Comparison of ENCODE assay signal across 15 mouse cellular contexts in the genomic region with DNA sequence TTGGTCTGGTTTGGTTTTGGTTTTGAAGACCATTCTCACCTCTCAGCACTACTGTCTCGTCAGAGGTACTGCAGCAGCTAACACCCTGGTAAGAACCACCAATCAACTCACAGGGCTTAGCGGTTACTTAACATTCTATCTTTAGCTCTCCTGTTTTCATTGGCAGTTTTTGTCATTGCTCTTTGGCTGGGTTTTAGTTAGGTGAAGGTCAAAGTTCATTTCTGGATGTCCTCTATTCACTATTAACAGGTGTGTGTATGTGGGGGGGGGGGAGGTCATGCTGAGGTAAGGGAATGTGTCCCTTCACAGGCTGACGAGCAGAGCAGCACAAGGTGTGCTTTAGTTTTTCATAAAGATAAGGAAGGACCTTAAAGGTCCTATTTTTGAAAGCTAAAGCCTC.
A peak's percentile ranks its signal among the peaks of the same experiment; 100 is the strongest.
DNase-seq lines count a peak whose midpoint lies in the region; ATAC-seq lines count a peak whose summit lies in the region.
"Had no signal": no experiment of that assay in that cellular context is flagged by ENCODE, and none has a peak within 500 bp of the region (broad histone marks: within the 10 kb centered on the region; RNA-seq: fewer than 3 reads in every experiment).

No protein-coding gene starts in this region.

- H3K4me1 ChIP-seq in heart, embryonic 15.5 days (replicated peaks): peaks cover 22% of the 10 kb centered on the region
- H3K4me1 ChIP-seq in heart, embryonic 11.5 days (ENCODE audit: control insufficient read depth, insufficient read depth, low read length): peaks cover 7% of the 10 kb centered on the region
- H3K4me1 ChIP-seq in liver, embryonic 13.5 days (replicated peaks): peaks cover 9% of the 10 kb centered on the region

- H3K27ac ChIP-seq in heart, embryonic 15.5 days: peak overlapping the region; percentile 74
- no peak overlapping the region for H3K27ac ChIP-seq in heart, embryonic 11.5 days (ENCODE audit: low read depth, low read length)
- H3K27ac ChIP-seq in liver, embryonic 13.5 days: no peak overlapping the region
- H3K27ac ChIP-seq: hindbrain, postnatal 0 days; macrophage; midbrain, embryonic 13.5 days had no signal

- H3K9ac ChIP-seq in heart, embryonic 15.5 days: no peak overlapping the region
- no peak overlapping the region for H3K9ac ChIP-seq in heart, embryonic 11.5 days (ENCODE audit: low read depth, low read length)
- no peak overlapping the region for H3K9ac ChIP-seq in liver, embryonic 13.5 days
- H3K9ac ChIP-seq: lung, embryonic 14.5 days; midbrain, embryonic 13.5 days had no signal

- ATAC-seq in heart, embryonic 15.5 days (replicated peaks; ENCODE audit: insufficient number of reproducible peaks, insufficient read depth, low FRiP score, low read depth): peak; percentile 66; the same call in 1 of the 2 replicates
- ATAC-seq in heart, embryonic 11.5 days (replicated peaks; ENCODE audit: insufficient number of reproducible peaks, low FRiP score, low TSS enrichment): no peak
- ATAC-seq in liver, embryonic 13.5 days (ENCODE audit: low read depth): peak; percentile 71
- ATAC-seq: forebrain, embryonic 14.5 days; hindbrain, postnatal 0 days; midbrain, embryonic 13.5 days had no signal

- no peaks in the 10 kb centered on the region for H3K9me3 ChIP-seq in heart, embryonic 15.5 days (replicated peaks)
- H3K9me3 ChIP-seq in heart, embryonic 11.5 days (replicated peaks; ENCODE audit: control insufficient read depth, low read length): no peaks in the 10 kb centered on the region
- H3K9me3 ChIP-seq in liver, embryonic 13.5 days (replicated peaks): no peaks in the 10 kb centered on the region
- H3K9me3 ChIP-seq: midbrain, embryonic 13.5 days had no signal

- no peaks in the 10 kb centered on the region for H3K36me3 ChIP-seq in heart, embryonic 15.5 days
- H3K36me3 ChIP-seq in heart, embryonic 11.5 days (ENCODE audit: control insufficient read depth, insufficient read depth, low read length): no peaks in the 10 kb centered on the region
- no peaks in the 10 kb centered on the region for H3K36me3 ChIP-seq in liver, embryonic 13.5 days
- H3K36me3 ChIP-seq: midbrain, embryonic 13.5 days had no signal

- H3K4me2 ChIP-seq in heart, embryonic 15.5 days: peak overlapping the region; percentile 21
- no peak overlapping the region for H3K4me2 ChIP-seq in heart, embryonic 11.5 days
- H3K4me2 ChIP-seq in liver, embryonic 13.5 days: no peak overlapping the region
- H3K4me2 ChIP-seq: lung, embryonic 14.5 days; midbrain, embryonic 13.5 days had no signal

- peak; percentile 40 for DNase-seq in retina, adult 2 months (ENCODE audit: low read depth, low spot score)
- DNase-seq in retina, postnatal 1 day: no peak
- DNase-seq in liver, embryonic 13.5 days: no peak
- no peak for DNase-seq in thymus, postnatal 25 days
- DNase-seq in urinary bladder, postnatal 14 days (ENCODE audit: low spot score): no peak
- DNase-seq: cerebellum, postnatal 25 days; lung, embryonic 14.5 days; thymus, postnatal 36 days had no signal

- 34% methylated on average over 3 of the region's 3 CpGs for WGBS in heart, embryonic 15.5 days
- WGBS in heart, embryonic 11.5 days (ENCODE audit: insufficient replicate concordance): 41% methylated on average over 3 of the region's 3 CpGs
- WGBS in liver, embryonic 13.5 days (ENCODE audit: insufficient replicate concordance): 38% methylated on average over 3 of the region's 3 CpGs

- H3K4me3 ChIP-seq in heart, embryonic 15.5 days: no peak overlapping the region
- H3K4me3 ChIP-seq in heart, embryonic 11.5 days (ENCODE audit: low read depth, low read length): no peak overlapping the region
- H3K4me3 ChIP-seq in liver, embryonic 13.5 days (replicated peaks): no peak overlapping the region
- H3K4me3 ChIP-seq: midbrain, embryonic 13.5 days; myocyte had no signal

- H3K27me3 ChIP-seq in heart, embryonic 15.5 days: no peaks in the 10 kb centered on the region
- no peaks in the 10 kb centered on the region for H3K27me3 ChIP-seq in heart, embryonic 11.5 days (ENCODE audit: control insufficient read depth, insufficient read depth, low read length)
- H3K27me3 ChIP-seq in liver, embryonic 13.5 days: no peaks in the 10 kb centered on the region
- H3K27me3 ChIP-seq: midbrain, embryonic 13.5 days had no signal
